Comparison of ENCODE assay signal across 26 mouse cellular contexts in genomic region chr6:31305736-31306135, GRCm38 (mm10).
"Had no signal": no experiment of that assay in that cellular context is flagged by ENCODE, and none has a peak within 500 bp of the region (broad histone marks: within the 10 kb centered on the region; RNA-seq: fewer than 3 reads in every experiment).

No protein-coding gene starts in this region.

- DNase-seq: gastrocnemius, adult 2 months; gastrocnemius, postnatal 10 days; gastrocnemius, postnatal 36 days; heart, adult 11 months; heart, adult 2 months; heart, postnatal 14 days; heart, postnatal 36 days; kidney, adult 11 months; kidney, adult 2 months; kidney, adult 9 months; kidney, postnatal 14 days; kidney, postnatal 36 days; layer of hippocampus, postnatal 36 days; left cerebral cortex, postnatal 4 days had no signal

- H3K4me1 ChIP-seq: heart, embryonic 13.5 days; hindbrain, embryonic 15.5 days; kidney, embryonic 15.5 days; limb, embryonic 13.5 days; limb, embryonic 15.5 days; liver, embryonic 12.5 days had no signal

- H3K4me3 ChIP-seq: gastrocnemius, adult 2 months; heart, adult 2 months; heart, embryonic 13.5 days; heart, embryonic 15.5 days; hindbrain, embryonic 13.5 days; hindbrain, embryonic 15.5 days; kidney, embryonic 15.5 days; limb, embryonic 13.5 days; limb, embryonic 15.5 days; liver, embryonic 12.5 days had no signal

- ATAC-seq: hindbrain, postnatal 0 days; intestine, embryonic 16.5 days; liver, embryonic 12.5 days had no signal

- H3K27ac ChIP-seq: gastrocnemius, adult 2 months; heart, adult 2 months; heart, embryonic 13.5 days; heart, embryonic 15.5 days; hindbrain, embryonic 13.5 days; hindbrain, embryonic 15.5 days; hindbrain, postnatal 0 days; kidney, embryonic 15.5 days; kidney, postnatal 0 days; limb, embryonic 13.5 days; limb, embryonic 15.5 days; liver, embryonic 12.5 days; liver, embryonic 14.5 days had no signal
